Mouse (Mus musculus) G1E (cell line): ENCODE results near the gene Tanc2. TPM values are rescaled to one million over a fixed set of nuclear protein-coding genes. Genes with fewer than 3 reads are reported as not detected.

Experiments used
- ATAC-seq: 2 replicates; pipeline ENCODE4 v1.8.0; 2016; ENCODE audit warnings: mild to moderate bottlenecking; ENCODE audit not compliant: insufficient number of reproducible peaks, poor library complexity, low FRiP score, severe bottlenecking; ENCODE audit errors: extremely low read depth
- DNase-seq: peaks from one replicate; pipeline ENCODE4 v3.0.0; 2012; ENCODE audit warnings: low spot score
- H3K27me3 ChIP-seq: 2 replicates; pipeline ENCODE4 v1.6.1; 2012; ENCODE audit warnings: mild to moderate bottlenecking, low read length, inconsistent platforms; ENCODE audit not compliant: insufficient read depth
- H3K36me3 ChIP-seq: replicated peaks from 2 replicates; pipeline ENCODE3; 2012; ENCODE audit warnings: mild to moderate bottlenecking, inconsistent platforms
- H3K4me1 ChIP-seq: 2 replicates; pipeline ENCODE4 v1.6.1; 2012; ENCODE audit warnings: low read depth, low read length, inconsistent platforms, mixed read lengths; ENCODE audit not compliant: insufficient read depth
- H3K4me3 ChIP-seq: 2 replicates; pipeline ENCODE4 v1.5.1; 2012; ENCODE audit warnings: low read depth, mild to moderate bottlenecking, inconsistent platforms, low read length, moderate library complexity, mixed read lengths
- H3K9me3 ChIP-seq: replicated peaks from 2 replicates; pipeline ENCODE4 v1.6.1; 2012; ENCODE audit warnings: inconsistent platforms
- CTCF ChIP-seq: IDR thresholded peaks from 2 replicates; pipeline ENCODE4 v1.5.1; 2012; ENCODE audit warnings: low read depth, low read length, inconsistent platforms, mixed read lengths
- GATA1 ChIP-seq: IDR thresholded peaks from 2 replicates; pipeline ENCODE4 v1.6.1; 2012; ENCODE audit warnings: borderline replicate concordance, low read length, inconsistent platforms, mixed read lengths
- GATA2 ChIP-seq: IDR thresholded peaks from 2 replicates; pipeline ENCODE4 v1.6.1; 2012; ENCODE audit warnings: low read depth, low read length, inconsistent platforms, borderline replicate concordance
- POLR2AphosphoS5 ChIP-seq: IDR thresholded peaks from 2 replicates; pipeline ENCODE4 v1.6.1; 2012; ENCODE audit warnings: low read depth, low read length, inconsistent platforms; ENCODE audit not compliant: insufficient replicate concordance
- TAL1 ChIP-seq: conservative IDR thresholded peaks from 2 replicates; pipeline ENCODE4 v1.6.1; 2012; ENCODE audit warnings: low read depth, low read length, inconsistent platforms, mixed read lengths
- polyA plus RNA-seq: library from polyadenylated mRNA; stranded (reverse); fragments of >175 nt; gene quantifications from 2 replicates; pipeline ENCODE4 v1.2.3, GENCODE M21; 2012
- total RNA-seq, 2 experiments: library from RNA; stranded (forward) in 1 of 2; stranded (reverse) in 1 of 2; fragments of 200-1000 nt in 1 of 2; fragments of >200 nt in 1 of 2; fragmentation: Nextera tagmentation in 1 of 2; gene quantifications; 2 replicates each; pipeline ENCODE4 v1.2.3; 2014 to 2017

Gene Tanc2
- total and polyA plus RNA-seq, 3 experiments: 0.27 to 1.4 TPM; not detected in 1

DNA sequence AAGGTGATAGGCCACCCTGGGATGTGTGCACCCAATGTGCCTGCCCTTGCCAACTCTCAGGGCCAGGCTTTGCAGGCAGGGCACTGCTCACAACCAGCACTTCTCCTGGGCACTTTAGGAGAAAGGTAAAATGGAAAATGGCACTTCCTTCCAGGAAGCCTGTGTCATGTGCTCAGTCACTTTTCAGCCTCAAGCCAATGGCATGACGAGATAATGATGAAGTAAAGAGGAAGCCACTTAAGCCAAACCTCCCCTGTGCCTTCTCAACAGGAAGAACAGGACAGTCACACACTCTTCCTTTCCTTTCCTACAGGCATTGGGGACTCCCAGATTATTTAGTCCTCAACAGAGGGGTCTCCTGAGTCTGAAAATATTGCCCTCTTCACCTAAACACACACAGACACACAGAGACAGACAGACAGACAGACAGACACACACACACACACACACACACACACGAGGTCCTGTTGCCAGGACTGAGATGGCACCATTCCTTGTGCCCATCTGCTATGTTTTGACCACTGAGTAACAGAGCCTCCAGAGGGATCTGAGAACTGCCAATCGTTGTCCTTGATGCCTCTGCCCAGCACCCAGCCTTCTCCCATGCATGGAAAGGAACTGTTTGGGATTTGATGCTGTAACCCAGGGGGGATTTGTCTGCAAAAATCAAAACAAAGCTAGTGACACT, 330.5 kb downstream of the Tanc2 start:
- Histone ChIP-seq H3K4me1 (no peaks in the 10 kb centered on the region), H3K36me3 (no peaks in the 10 kb centered on the region), H3K4me3 (no peak overlapping the region), H3K27me3 (peaks cover 26% of the 10 kb centered on the region), H3K9me3 (no peaks in the 10 kb centered on the region)
- ATAC-seq (no peak), DNase-seq (no peak)
- TF ChIP-seq GATA1: no peak
- TF ChIP-seq TAL1: no peak
- no peak for TF ChIP-seq POLR2AphosphoS5
- no peak for TF ChIP-seq GATA2
- no peak for TF ChIP-seq CTCF

DNA sequence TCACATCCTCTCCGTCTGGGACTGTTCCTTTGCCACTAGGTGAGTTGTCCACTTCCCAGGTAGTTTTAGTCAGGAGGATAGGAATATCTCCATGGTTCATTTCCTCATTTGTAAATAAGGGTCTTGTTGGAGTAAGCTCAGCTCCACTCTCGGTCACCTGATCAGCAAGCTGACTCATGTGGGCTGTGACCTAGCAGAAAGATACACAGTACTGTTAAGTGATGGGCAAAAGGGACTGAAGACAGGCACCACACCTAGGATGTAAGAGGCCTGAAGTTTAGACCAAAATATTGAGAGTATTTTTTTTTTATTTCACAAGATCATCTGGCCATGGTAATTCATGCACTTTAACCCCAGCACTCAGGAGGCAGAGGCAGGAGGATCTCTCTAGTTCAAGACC, 331.1 kb downstream of the Tanc2 start:
- no peak for DNase-seq
- no peaks in the 10 kb centered on the region for H3K9me3 ChIP-seq
- no peaks in the 10 kb centered on the region for H3K4me1 ChIP-seq
- TF ChIP-seq CTCF (no peak), POLR2AphosphoS5 (no peak), GATA1 (no peak), TAL1 (no peak), GATA2 (no peak)
- H3K36me3 ChIP-seq: no peaks in the 10 kb centered on the region
- no peak for ATAC-seq
- H3K27me3 ChIP-seq: peaks cover 26% of the 10 kb centered on the region
- no peak overlapping the region for H3K4me3 ChIP-seq

DNA sequence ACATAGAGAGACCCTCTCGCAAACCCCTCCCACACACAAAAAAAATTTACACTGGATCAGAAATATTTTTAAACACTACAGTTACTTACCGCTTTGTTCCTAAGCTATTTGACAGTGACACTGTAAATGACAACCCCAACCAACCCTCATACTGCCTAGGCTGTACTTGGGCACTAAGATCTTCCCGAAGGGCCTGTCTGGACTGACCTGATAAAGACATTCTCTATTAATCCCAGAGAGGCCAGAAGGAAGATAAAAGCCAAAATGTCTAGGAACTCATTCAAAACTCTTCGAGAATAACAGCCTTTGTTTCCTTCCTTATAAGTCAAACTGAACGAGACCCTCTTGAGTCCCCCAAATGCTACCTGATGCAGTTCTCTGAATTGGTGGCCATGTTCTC, 331.5 kb downstream of the Tanc2 start:
- no peak for DNase-seq
- TF ChIP-seq TAL1 (no peak), GATA1 (no peak), POLR2AphosphoS5 (no peak), CTCF (no peak), GATA2 (no peak)
- no peaks in the 10 kb centered on the region for H3K4me1 ChIP-seq
- H3K9me3 ChIP-seq: no peaks in the 10 kb centered on the region
- no peaks in the 10 kb centered on the region for H3K36me3 ChIP-seq
- no peak overlapping the region for H3K4me3 ChIP-seq
- ATAC-seq: no peak
- H3K27me3 ChIP-seq: peaks cover 26% of the 10 kb centered on the region

DNA sequence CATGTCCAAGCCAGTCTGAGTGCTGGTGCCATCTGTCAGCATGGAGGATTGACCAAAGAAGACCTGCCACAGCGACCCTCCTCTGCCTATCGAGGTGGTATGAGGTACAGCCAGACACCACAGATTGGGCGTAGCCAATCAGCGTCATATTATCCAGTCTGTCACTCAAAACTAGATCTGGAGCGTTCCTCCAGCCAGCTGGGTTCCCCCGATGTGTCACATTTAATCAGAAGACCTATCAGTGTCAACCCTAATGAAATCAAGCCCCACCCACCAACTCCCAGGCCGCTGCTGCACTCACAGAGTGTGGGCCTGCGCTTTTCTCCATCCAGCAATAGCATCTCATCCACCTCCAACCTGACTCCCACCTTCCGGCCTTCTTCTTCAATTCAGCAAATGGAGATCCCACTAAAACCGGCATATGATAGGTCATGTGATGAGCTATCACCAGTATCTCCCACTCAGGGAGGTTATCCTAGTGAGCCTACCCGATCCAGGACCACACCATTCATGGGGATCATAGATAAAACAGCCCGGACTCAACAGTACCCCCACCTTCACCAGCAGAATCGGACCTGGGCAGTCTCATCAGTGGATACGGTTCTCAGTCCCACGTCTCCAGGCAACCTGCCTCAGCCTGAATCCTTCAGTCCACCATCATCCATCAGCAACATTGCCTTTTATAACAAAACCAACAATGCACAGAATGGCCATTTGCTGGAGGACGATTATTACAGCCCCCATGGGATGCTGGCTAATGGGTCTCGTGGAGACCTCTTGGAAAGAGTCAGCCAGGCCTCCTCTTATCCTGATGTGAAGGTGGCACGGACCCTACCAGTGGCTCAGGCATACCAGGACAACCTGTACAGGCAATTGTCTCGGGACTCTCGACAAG, 333.2 kb downstream of the Tanc2 start:
- ATAC-seq: no peak
- TF ChIP-seq CTCF: no peak
- TF ChIP-seq GATA1: no peak
- no peak for TF ChIP-seq GATA2
- TF ChIP-seq POLR2AphosphoS5: no peak
- no peak for TF ChIP-seq TAL1
- Histone ChIP-seq H3K27me3 (peaks cover 30% of the 10 kb centered on the region), H3K36me3 (no peaks in the 10 kb centered on the region), H3K4me1 (peaks cover 2% of the 10 kb centered on the region; the same call in 1 of the 2 replicates), H3K9me3 (no peaks in the 10 kb centered on the region), H3K4me3 (no peak overlapping the region)
- no peak for DNase-seq

DNA sequence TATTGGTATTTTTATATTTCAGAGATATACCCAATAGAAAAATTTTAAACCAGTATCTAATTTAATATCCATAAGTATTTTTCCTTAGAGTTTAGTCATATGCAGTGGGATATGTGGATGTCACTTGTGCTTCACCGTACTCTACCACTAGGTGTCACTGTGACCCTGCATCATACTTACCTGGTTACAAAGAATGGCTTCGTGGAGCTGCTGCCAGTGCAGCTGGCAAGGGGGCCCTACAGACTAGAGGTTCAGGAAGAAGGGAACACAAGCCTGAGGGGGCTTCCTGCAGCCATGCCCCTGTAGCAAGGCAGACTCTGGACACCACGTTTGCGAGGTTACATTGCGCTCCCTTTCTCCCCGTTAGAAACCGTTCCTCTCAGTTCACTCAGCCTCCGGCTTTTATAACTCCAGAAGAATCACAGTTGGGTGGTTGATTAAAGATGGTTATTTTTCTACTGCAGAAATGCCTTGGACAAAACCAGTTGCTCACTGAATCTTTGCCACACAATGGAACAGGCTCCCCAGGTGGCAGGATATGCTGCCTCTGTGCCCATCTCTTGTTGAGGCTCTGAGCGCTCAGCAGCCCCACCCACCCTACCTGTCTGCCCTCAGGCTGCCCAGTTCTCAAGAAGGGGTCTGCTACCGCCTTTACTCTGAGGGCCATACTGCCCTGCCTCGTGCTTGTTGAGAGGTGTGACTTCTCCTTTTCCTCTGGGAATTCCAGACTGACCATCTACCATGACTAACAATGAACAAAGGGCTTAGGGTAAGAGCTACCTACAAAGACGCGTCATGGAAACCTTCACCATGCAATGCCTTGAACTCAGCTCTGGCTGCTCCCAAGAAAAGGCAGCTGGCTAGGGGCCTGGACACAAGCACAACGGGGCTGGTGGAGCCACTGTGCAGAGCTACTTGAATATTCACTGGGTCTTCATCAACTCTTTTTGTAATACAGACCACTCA, 337.6 kb downstream of the Tanc2 start:
- no peak for ATAC-seq
- peaks cover 55% of the 10 kb centered on the region for H3K27me3 ChIP-seq
- DNase-seq: peak; percentile 40

DNA sequence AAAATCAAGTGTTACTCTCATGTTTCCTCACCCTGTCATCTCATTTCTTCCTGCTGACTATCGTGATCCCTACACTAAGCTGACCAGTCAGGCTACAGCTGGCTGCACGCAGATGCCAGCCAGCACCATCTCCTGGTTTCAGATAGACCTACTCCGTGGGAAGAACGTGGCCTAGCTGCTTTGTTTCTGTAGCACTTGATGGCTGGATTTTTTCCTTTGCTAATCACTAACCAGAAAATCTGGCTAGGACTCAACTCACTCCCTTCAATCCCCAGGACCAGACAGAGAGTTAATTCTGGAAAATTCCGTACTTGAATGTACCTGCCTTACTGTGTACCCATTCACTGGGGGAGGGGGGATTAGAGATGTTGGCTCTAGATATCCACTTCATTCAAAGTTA, 338.4 kb downstream of the Tanc2 start:
- ATAC-seq (no peak), DNase-seq (no peak)
- Histone ChIP-seq H3K36me3 (no peaks in the 10 kb centered on the region), H3K4me1 (peaks cover 2% of the 10 kb centered on the region; the same call in 1 of the 2 replicates), H3K27me3 (peaks cover 51% of the 10 kb centered on the region), H3K4me3 (no peak overlapping the region), H3K9me3 (no peaks in the 10 kb centered on the region)
- TF ChIP-seq POLR2AphosphoS5 (no peak), TAL1 (no peak), CTCF (no peak), GATA2 (no peak), GATA1 (no peak)

More for the DNA sequence above, 337.6 kb downstream of the Tanc2 start:
- Histone ChIP-seq H3K4me1 (peaks cover 2% of the 10 kb centered on the region; the same call in 1 of the 2 replicates), H3K4me3 (no peak overlapping the region), H3K9me3 (no peaks in the 10 kb centered on the region), H3K36me3 (no peaks in the 10 kb centered on the region)
- TF ChIP-seq GATA1 (no peak), CTCF (peak; percentile 67)
